Mouse (Mus musculus): ENCODE measurements around the gene Cacna1a. TPM values are rescaled to one million over a fixed set of nuclear protein-coding genes. Genes with fewer than 3 reads are reported as not detected.

Cacna1a gene
- total and polyA plus RNA-seq, 2 experiments from 2014 or later: 8.6 to 31.1 TPM

DNA sequence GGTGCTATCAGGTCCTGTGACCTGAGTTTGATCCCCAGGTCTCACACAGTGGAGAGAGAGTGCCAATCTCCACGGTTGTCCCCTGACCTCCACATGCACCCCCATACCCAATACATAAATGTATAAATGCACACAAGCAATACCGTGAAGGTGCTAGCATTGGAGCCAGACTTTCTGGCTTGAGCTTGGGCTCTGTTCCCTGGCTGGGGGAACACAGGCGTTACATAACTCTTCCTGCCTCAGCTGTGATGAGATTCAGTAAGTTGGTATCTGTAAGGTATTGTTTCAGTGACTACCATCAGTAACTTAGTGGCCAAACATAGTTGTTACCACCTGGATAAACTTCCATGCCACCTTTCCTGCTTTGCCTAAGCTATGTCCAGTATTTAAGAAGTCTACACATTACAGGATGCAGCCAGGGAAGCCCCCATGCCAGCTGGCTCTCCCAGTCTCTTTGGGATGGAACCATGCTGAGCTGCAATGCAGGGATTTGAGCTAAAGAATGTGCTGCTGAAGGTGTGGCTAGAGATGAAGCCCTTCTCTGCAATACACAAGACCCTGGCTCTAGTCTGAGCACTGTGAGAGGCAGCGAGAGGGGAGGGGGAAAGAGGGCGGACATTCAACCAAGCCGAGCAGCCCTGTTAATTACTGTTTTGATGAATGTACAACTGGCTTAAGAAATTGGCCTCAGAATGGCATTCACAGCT, 7.7 kb downstream of the Cacna1a start:
- TF ChIP-seq CTCF (IDR thresholded peaks at IDR 0.05; ENCODE audit: low read depth): no peak

DNA sequence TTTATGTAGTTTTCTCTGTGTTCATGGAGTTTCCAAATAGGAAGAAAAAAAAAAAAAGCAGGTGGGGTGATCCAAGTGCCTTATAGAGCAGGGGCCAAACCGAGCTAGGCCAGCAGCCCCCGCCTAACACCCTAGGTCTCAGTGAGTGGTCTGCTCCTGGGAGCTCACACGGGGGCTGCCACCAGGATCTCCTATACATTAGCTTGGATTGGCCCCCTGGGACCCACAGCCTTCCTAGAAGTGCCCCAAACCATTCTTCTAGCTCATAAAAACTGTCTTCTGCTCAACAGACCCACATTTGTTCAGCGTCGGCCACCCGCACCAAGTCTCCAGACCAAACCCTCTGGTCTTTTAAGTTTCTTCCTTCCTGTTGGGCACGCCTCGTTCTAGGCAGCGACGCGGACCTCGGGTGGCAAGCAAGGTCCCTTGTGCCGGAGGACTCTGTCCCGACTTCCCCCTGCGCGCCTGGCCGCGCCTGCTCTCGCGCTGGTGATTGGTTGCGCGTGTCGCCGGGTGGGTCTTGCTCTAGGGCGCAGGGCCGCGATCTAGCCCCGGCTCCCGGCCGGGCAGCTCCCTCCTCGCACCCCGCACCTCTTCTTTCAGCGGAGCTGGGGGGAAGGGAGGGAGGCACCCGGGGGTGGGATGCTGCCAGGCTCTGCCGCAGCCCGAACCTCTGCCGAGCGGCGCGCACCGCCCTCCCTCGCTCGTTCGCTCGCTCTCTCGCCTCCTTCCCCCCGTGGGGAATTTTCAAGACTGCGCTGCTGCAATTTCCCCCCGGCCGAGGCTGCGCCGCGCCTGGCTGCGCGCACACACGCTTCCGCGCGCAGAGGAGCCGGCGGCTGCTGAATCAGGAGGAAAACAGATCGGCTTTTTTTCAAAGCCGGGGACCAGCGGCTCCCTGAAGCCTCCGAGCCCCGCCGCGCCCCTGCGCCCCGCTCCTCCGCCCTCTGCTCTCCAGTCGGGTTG, 25.9 kb downstream of the Cacna1a start:
- peak overlapping the region; percentile 79 for H3K9ac ChIP-seq
- peaks cover 11% of the 10 kb centered on the region; the same call in 1 of the 2 replicates for H3K4me1 ChIP-seq (ENCODE audit: insufficient read depth)
- H3K36me3 ChIP-seq (ENCODE audit: insufficient read depth): peaks cover 5% of the 10 kb centered on the region; the same call in 1 of the 2 replicates
- no peaks in the 10 kb centered on the region for H3K27me3 ChIP-seq (ENCODE audit: insufficient read depth, low read length)
- H3K4me2 ChIP-seq (ENCODE audit: low read depth): peak overlapping the region; percentile 84
- DNase-seq: peak; percentile 82
- H3K9me3 ChIP-seq (ENCODE audit: low read length): no peaks in the 10 kb centered on the region
- peak overlapping the region; percentile 76 for H3K4me3 ChIP-seq (ENCODE audit: low read depth, low read length)
- TF ChIP-seq CTCF (IDR thresholded peaks at IDR 0.05; ENCODE audit: low read depth): peak; percentile 16; the same call in 1 of the 2 replicates
- ATAC-seq: peak; percentile 84
- WGBS: 2% methylated on average over 69 of the region's 72 CpGs
- peak overlapping the region; percentile 81 for H3K27ac ChIP-seq (ENCODE audit: low read depth, low read length)

More for the DNA sequence above, 7.7 kb downstream of the Cacna1a start:
- no peak for DNase-seq
- ATAC-seq: no peak
- H3K4me1 ChIP-seq (ENCODE audit: insufficient read depth): no peaks in the 10 kb centered on the region
- no peaks in the 10 kb centered on the region for H3K36me3 ChIP-seq (ENCODE audit: insufficient read depth)
- H3K4me2 ChIP-seq (ENCODE audit: low read depth): no peak overlapping the region
- 49% methylated on average over 6 of the region's 6 CpGs for WGBS
- H3K9ac ChIP-seq: no peak overlapping the region
- H3K9me3 ChIP-seq (ENCODE audit: low read length): no peaks in the 10 kb centered on the region
- no peak overlapping the region for H3K4me3 ChIP-seq (ENCODE audit: low read depth, low read length)
- H3K27ac ChIP-seq (ENCODE audit: low read depth, low read length): no peak overlapping the region
- H3K27me3 ChIP-seq (ENCODE audit: insufficient read depth, low read length): no peaks in the 10 kb centered on the region

DNA sequence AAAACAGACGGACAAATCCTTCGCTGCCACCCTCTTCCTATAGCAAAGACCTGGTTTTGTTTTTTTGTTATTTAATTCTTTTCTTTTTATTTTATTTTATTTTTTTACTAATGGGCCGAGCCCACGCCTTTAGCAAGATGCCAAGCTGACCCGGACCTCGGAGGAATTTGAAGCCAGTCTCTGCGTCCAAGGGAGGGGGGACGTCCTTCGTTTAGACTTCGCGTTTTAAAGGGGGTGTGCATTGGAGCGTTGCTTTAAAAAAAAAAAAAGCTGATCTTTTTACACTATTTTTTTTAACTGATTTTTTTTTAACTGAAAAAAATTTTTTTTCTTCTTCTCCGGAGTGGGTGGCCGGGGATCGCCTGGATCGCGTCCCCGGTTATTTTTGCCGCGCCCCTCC, 26.7 kb downstream of the Cacna1a start:
- Histone ChIP-seq H3K9ac (peak overlapping the region; percentile 79), H3K4me3 (ENCODE audit: low read depth, low read length) (peak overlapping the region; percentile 76), H3K36me3 (ENCODE audit: insufficient read depth) (peaks cover 7% of the 10 kb centered on the region; the same call in 1 of the 2 replicates), H3K27ac (ENCODE audit: low read depth, low read length) (peak overlapping the region; percentile 81), H3K4me1 (ENCODE audit: insufficient read depth) (peaks cover 11% of the 10 kb centered on the region; the same call in 1 of the 2 replicates), H3K9me3 (ENCODE audit: low read length) (no peaks in the 10 kb centered on the region), H3K27me3 (ENCODE audit: insufficient read depth, low read length) (no peaks in the 10 kb centered on the region), H3K4me2 (ENCODE audit: low read depth) (peak overlapping the region; percentile 84)
- no peak for DNase-seq
- ATAC-seq: no peak
- WGBS: 1% methylated on average over 20 of the region's 20 CpGs
- TF ChIP-seq CTCF (IDR thresholded peaks at IDR 0.05; ENCODE audit: low read depth): no peak

DNA sequence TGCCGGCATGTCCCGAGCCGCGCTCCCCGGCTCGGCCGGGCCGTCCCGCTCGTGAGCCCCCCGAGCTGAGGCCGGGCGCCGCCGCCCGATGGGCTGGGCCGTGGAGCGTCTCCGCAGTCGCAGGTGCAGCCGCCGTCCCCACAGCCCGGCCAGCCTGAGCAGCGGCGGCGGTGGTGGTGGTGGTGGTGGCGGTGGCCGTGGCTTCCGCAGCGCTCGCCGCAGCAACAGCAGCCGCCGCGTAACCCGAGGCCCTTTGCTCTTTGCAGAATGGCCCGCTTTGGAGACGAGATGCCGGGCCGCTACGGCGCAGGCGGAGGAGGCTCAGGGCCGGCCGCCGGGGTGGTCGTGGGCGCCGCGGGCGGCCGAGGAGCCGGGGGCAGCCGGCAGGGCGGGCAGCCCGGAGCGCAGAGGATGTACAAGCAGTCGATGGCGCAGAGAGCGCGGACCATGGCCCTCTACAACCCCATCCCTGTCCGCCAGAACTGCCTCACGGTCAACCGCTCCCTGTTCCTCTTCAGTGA, 27.2 kb downstream of the Cacna1a start:
- H3K27me3 ChIP-seq (ENCODE audit: insufficient read depth, low read length): no peaks in the 10 kb centered on the region
- 2% methylated on average over 48 of the region's 64 CpGs for WGBS
- H3K4me2 ChIP-seq (ENCODE audit: low read depth): peak overlapping the region; percentile 84
- H3K9me3 ChIP-seq (ENCODE audit: low read length): no peaks in the 10 kb centered on the region
- peak overlapping the region; percentile 81 for H3K27ac ChIP-seq (ENCODE audit: low read depth, low read length)
- H3K36me3 ChIP-seq (ENCODE audit: insufficient read depth): peaks cover 7% of the 10 kb centered on the region; the same call in 1 of the 2 replicates
- H3K4me3 ChIP-seq (ENCODE audit: low read depth, low read length): peak overlapping the region; percentile 76
- no peak for TF ChIP-seq CTCF (IDR thresholded peaks at IDR 0.05; ENCODE audit: low read depth)
- H3K9ac ChIP-seq: peak overlapping the region; percentile 79
- H3K4me1 ChIP-seq (ENCODE audit: insufficient read depth): peaks cover 11% of the 10 kb centered on the region; the same call in 1 of the 2 replicates
- ATAC-seq (peak; percentile 33), DNase-seq (peak; percentile 51)

DNA sequence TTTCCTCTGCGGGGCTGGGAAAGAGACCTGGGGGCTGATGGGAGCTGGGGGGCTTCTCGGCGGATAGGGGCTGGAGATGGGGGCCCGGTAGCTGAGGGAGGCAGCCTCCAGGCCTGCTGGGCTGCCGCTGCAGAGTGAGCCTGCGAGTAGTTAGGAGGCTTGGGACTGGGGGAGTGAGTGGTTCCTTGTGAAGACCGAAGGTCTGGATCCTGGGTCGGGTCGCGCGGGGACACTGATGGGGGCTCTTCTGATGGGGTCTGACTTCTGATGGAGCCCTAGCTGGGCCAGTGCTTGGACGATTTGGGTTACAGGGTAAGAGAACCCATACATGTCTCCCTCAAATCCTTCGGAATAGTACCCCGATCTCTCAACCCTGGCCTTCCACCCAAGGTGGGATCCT, 27.8 kb downstream of the Cacna1a start:
- peaks cover 11% of the 10 kb centered on the region; the same call in 1 of the 2 replicates for H3K4me1 ChIP-seq (ENCODE audit: insufficient read depth)
- DNase-seq (no peak), ATAC-seq (peak; percentile 21; the same call in 1 of the 2 replicates)
- H3K27ac ChIP-seq (ENCODE audit: low read depth, low read length): peak overlapping the region; percentile 81
- 16% methylated on average over 14 of the region's 14 CpGs for WGBS
- H3K4me3 ChIP-seq (ENCODE audit: low read depth, low read length): peak overlapping the region; percentile 76
- H3K27me3 ChIP-seq (ENCODE audit: insufficient read depth, low read length): no peaks in the 10 kb centered on the region
- TF ChIP-seq CTCF (IDR thresholded peaks at IDR 0.05; ENCODE audit: low read depth): no peak
- H3K4me2 ChIP-seq (ENCODE audit: low read depth): peak overlapping the region; percentile 84
- H3K9me3 ChIP-seq (ENCODE audit: low read length): no peaks in the 10 kb centered on the region
- H3K36me3 ChIP-seq (ENCODE audit: insufficient read depth): peaks cover 7% of the 10 kb centered on the region; the same call in 1 of the 2 replicates
- H3K9ac ChIP-seq: peak overlapping the region; percentile 79

DNA sequence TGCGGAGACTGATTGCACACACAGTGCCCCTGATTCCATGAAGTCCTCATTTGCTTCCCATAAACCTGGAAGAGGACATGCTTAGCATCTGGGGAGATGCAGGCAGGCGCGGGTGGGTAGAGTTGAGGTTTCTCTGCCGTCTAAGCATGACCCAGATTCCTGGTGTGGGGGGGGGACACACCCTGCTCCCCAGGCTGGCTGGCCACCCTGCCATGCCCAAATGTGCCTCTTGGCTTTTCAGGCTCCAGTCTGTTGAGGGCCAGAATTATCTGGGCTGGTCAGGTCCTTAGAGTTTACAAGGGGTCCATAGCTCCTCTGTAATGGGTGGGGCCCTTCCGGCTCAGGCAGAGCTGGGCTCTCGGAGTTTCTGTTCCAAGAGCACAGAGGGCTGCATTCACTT, 28.7 kb downstream of the Cacna1a start:
- 0 out of 2 replicates have a peak overlapping the region, but pooled peaks have one; percentile 79 for H3K9ac ChIP-seq
- no peak for ATAC-seq
- H3K4me2 ChIP-seq (ENCODE audit: low read depth): peak overlapping the region; percentile 84
- peaks cover 7% of the 10 kb centered on the region; the same call in 1 of the 2 replicates for H3K36me3 ChIP-seq (ENCODE audit: insufficient read depth)
- H3K27me3 ChIP-seq (ENCODE audit: insufficient read depth, low read length): no peaks in the 10 kb centered on the region
- H3K9me3 ChIP-seq (ENCODE audit: low read length): no peaks in the 10 kb centered on the region
- TF ChIP-seq CTCF (IDR thresholded peaks at IDR 0.05; ENCODE audit: low read depth): no peak
- H3K4me1 ChIP-seq (ENCODE audit: insufficient read depth): peaks cover 11% of the 10 kb centered on the region; the same call in 1 of the 2 replicates
- 64% methylated on average over 6 of the region's 6 CpGs for WGBS
- no peak overlapping the region for H3K27ac ChIP-seq (ENCODE audit: low read depth, low read length)
- peak overlapping the region; percentile 76 for H3K4me3 ChIP-seq (ENCODE audit: low read depth, low read length)
- DNase-seq: no peak
